Mouse (Mus musculus): ENCODE data around the gene Ryr1.
"Not testable (repeated sequence)": the region's sequence is repeated elsewhere in the genome, so short reads cannot be mapped to it uniquely, and the experiment has no call there.

Gene Ryr1

DNA sequence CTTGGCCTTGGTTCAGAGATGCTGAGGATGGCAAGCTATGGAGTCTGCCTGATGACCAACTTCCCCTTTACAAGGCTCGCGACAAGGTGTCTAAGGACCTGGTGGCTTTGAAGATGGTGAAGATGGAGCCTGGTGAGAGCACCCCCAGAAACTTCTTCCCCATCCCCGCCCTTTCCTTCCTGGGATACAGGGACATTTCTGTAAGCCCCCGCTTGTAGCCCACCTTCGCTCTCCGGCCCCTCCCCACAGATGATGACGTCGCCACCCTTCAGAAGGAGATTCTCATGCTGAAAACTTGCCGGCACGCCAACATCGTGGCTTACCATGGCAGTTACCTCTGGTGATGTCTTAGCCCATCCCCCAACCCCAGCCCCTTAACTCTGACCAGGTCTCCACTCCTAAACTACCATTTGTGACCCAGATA lies 141.8 kb downstream of the Ryr1 start:
- no peak for DNase-seq

DNA sequence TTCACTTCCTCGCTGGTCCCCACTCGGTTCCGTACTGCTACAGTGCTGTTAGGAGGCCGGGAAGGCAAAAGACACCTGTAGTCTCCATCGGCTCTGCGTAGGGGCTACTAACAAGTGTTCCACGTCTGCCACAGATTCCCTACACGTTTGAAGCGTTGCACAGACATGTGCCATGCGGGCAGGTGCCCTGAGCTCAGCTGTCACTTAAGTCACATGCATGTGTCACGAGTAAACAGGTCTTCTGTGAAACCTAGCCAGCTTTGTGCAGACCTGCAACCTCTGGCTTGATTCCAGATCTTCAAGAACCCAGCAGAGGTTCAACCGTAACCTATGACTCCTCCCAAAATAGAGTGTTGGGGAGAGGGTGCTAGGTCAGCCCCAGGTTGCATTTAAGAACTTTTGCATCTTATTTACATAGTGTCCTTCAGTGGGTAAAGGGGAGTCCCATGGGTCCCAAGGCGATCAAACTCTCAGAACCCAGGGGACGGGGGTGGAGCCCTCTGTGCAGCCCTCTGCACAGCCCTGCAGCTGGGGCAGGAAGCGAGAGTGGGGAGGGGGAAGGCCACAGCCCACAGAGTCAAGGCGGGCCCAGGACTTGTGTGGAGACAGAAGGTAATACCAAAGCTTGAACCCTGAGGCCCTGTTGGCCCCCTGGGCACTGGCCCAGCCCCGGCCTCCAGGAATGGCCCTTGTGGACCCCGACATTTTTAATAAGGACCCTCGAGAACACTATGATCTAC lies 142.5 kb downstream of the Ryr1 start:
- no peak for DNase-seq

DNA sequence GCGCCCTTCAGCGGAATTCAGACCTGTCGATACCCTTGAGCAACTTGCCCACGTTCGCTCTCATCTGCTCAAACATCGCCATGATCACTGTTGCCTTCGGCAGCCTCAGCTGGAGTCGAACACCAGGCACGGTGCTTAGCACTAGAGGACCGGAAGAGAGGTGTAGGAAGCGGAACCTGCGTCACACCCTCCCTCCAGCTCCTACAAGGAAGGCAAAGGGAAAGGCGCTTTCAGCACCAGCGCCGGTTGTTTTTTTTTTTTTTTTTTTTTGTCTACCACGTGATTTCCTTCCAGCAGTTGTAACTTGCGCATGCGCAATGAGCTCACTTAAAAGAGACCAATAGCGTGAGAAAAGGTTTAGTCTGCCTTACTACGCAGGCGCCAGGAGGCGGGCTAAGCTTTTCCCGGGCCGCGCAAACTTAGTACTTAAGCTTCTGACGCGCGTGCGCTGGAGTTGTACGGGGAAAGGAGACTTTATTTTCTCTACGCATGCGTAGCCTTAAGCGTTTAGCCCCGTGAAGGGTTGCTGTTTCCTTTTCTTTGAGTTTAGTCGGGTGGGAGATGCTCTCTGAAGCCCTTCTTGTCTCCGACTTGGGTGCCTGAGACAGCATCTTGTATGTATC lies 143.2 kb downstream of the Ryr1 start, which contains the start of the genes Eif3k and Map4k1:
Gene Eif3k (minus strand): TSS at position 214 of the 623 bp plus-strand sequence.
Gene Map4k1 (plus strand): TSS at position 400 of the 623 bp plus-strand sequence.
- DNase-seq = peak; percentile 93

DNA sequence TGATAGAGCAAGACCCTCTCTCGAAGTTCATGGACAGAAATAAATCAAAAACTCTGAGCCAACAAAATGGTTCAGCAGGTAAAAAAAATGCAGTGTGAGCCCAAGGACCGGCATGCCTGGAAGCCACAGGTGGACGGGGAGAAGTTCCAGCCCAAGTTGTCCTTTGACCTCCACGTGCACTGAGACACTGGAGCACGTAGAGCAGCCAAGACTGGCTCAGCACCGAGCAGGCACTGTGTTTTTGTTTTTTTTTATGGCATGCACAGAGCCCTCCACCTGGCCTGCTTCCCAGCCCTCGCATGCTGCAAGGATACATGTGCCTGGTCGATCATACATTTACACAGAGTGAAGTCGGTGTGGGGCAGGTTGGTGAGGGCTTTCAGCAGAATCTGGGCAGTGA lies 147.4 kb downstream of the Ryr1 start:
- DNase-seq = no peak

DNA sequence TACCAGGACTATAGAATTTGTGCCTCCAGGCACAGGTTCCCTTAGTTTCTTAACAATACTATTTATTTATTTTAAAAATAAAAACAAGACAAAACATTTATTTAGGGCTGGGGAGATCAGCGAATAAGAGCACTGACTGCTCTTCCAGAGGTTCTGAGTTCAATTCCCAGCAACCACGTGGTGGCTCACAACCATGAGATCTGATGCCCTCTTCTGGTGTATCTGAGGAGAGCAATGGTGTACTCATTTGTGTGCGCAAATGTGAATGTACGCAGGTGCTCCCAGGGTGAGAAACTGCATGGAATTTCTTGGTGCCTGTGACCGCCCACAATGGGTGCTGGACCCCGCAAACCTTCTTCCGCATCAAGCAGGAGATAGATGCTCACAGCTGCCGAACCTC lies 152.0 kb downstream of the Ryr1 start:
- DNase-seq = no peak

DNA sequence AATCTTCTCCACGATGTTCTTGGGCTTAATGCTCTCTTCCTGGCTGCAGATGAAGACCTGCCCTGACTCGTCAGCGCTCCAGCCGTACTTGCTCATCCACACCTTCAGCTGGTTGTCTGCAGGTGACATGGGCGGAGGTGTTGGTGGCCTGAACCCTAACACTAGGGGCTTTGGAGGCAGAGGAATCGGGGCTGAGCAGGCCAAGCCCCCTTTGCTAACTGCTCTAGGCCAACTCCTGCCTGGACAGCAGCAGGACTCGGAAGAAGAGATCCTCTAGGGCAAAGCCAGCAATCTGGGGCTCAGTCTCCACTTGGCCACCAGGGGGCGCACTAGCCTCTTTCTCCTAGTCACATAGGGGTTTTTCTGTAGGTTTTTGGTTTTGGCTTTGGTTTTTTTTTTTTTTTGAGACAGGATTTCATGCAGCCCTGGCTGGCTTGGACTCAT lies 152.4 kb downstream of the Ryr1 start:
- DNase-seq = peak; percentile 72

DNA sequence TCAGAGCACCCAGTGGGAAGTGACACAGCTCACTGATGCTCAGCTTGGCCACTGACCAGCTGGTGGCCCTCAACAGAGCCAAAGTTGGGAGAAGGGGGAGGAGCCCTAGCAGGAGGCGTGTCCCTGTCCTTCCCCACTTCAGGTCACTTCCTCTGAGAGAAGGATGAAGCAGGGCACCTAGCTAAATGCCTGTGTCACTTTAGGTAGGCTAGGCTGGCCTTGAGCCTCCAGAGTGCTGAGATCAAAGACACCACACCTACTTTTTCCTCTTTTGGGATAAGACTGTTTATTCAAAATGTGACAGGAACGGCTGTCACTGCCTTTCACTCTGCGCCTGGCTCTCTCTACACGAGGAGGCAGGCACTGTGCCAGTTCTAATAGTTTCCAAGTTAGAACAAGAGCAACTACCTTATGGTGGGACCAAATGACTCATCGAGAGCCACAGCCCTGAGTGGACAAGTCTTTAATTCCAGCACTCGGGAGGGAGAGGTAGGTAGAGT lies 153.2 kb downstream of the Ryr1 start:
- no peak for DNase-seq

DNA sequence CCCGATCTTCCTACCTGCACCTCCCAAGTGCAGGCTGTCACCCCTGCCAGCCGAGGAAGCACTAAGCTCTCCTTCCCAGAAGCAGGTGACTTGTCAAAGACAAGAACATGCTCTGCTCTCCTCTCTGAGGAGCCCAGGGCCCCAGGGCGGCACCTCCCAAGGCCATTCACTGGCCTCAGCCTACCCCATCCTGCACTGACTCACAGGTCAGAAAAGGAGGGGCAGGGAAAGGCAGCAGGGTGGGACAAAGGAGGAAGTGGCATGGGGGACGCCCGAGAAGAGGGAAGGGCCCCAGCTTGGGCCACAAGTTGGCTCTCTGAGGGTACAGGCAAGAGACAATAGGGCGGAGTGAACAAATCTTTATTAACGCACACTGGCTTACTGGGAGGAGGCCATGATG lies 153.9 kb downstream of the Ryr1 start:
- DNase-seq = no peak

DNA sequence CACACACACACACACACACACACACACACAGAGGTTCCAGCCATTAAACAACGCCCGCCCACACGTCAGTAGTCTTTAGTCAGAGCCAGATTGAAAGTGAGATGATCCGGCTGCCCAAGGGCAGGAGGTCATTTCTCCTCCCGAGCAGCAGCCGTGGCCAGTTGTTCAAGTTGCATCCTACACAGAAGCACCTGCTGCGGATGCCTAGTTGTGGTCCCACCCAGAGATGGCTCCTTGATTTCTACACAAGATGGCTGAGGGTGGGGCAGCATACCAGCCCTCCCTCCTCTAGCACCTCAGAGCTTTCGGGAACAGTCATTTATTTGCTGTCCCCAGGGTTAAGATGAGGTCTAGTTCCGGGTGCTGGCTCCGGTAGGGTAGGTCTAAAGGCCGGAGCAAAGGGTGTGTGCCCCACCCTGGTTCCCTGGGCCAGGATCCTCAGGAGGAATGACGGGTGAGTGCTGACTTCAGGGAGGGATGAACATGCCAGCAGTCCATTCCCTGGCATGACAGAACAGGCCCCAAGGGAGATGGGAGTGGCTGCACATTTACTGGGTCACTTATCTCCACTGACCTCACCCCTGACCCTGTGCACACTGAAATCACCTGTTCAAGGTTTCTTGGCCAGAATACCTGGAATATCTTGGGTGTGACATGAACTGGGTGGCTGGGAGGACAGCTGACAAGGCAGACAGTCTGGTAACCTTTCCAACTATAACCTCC lies 155.1 kb downstream of the Ryr1 start:
- no peak for DNase-seq

DNA sequence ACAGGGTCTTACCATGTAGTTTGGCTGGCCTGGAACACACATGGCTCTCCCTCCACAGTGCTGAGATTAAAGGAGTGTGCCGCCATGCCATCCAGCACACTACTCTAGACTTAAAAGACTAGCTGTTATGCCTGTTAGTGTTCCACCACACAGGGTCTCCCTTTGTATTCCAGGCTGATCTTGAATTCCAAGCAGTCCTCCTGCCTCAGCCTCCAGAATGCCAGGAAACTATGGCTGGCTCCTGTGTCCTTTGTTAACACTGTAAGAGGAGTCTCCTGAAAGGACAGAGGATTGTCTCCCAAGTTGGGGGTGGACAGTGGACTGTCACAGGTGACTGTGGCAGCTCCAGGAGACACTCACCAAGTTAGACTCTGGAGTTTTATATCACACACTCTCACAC lies 155.7 kb downstream of the Ryr1 start:
- DNase-seq = no peak

DNA sequence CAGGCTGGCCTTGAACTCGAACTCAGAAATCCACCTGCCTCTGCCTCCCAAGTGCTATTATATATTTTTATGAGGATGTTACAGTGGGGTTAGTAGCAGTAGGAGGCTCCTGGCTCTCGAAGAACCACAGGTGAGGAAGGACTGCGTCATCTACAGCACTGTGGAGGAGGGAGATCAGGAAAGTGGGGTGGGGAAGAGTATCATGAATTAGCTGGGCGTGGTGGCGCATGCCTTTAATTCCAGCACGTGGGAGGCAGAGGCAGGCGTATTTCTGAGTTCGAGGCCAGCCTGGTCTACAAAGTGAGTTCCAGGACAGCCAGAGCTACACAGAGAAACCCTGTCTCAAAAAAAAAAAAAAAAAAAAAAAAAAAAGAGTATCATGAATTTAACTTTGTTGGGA lies 156.9 kb downstream of the Ryr1 start:
- DNase-seq = not testable (repeated sequence)

DNA sequence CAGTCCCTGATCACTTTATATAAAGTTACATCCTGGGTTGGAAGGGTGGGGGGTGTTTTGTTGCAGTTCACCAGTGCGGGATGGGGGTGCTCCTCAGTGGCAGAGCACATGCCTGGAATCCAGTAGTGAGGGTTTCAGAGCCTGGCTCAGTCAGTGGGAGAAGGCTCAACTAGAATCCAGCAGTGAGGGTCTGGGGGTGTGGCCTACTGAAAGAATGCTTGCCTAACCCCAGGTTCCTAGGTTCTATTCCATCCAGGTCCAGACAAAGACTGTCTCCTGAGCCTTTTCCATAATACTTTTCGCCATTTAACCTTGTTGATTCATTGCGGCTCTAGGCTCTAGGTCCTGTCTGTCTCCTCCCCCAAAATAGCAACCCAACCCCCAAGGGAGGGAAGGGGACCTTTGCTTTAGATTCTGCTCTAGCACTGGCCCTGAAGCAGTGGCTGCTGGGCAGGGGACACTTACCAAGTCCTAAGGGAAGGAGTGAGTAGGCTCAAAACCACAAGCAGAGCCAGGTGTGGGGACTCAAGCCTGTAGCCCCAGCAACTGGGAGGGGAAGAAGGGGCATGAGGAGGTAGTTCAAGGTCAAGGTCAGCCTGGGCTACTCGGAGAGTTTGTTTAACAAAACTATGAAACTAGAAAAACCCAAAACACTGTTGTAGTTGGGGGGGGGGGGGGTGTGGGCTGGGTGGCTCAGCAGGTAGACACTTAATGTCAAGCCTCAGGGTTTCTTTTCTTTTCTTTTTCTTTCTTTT lies 158.1 kb downstream of the Ryr1 start:
- no peak for DNase-seq

DNA sequence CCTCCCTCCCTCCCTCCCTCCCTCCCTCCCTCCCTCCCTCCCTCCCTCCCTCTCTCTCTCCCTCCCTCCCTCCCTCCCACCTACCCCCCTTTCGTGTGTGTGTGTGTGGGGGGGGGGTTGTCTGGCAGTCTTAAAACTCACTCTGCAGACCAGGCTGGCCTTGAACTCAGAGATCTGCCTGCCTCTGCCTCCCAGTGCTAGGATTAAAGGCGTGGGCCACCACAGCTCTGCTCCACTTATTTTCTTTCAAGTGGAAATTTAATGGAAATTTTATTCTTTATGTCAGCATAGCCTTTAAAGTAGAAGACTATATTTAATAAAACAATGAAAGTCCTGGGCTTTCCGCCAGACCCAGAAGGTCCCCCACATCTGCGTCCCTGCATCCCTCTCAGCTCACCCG lies 158.8 kb downstream of the Ryr1 start:
- DNase-seq = no peak

DNA sequence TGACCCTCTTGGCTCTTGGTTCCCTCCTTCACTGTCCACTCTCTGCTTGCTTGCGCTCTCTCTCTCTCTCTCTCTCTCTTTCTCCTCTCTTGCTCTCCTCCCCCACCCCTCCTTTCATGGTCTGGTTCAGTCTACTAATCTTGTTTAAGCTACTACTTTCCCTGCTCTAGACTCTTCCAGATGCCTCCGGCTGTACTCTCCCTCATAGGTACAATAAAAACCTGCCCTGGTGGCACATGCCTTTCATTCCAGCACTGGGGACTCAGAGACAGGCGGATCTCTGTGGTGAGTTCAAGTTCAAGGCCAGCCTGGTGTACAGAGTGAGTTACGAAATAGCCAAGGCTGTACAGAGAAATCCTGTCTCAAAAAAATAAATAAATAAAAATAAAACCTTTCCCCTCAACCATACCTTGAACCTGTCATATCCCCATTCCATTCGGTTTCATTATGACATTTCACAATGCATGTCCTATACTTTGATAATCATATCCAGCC lies 159.6 kb downstream of the Ryr1 start:
- no peak for DNase-seq

DNA sequence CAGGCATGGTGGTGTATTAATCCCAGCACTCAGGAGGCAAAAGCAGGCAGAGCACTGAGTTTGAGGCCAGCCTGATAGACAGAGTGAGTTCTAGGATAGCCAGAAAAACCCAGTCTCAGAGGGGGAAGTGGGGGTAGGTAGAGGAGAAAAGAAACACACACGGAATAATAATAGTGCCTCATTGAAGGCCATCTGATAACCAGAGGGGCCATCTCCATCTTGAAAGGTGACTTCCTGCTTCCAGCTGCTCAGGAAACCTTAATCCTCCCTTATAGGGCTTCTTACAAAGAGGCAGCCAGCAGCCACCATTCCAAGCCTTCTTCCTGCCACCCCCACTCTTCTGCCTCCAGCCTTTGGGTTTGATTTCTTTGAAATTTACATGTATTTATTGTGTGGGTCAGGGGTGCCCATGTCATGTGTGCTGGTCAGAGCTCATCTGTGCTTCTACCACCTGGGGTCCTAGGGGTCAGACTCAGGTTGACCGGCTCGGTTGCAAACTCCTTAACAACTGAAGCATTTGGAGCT lies 161.5 kb downstream of the Ryr1 start:
- DNase-seq = no peak

DNA sequence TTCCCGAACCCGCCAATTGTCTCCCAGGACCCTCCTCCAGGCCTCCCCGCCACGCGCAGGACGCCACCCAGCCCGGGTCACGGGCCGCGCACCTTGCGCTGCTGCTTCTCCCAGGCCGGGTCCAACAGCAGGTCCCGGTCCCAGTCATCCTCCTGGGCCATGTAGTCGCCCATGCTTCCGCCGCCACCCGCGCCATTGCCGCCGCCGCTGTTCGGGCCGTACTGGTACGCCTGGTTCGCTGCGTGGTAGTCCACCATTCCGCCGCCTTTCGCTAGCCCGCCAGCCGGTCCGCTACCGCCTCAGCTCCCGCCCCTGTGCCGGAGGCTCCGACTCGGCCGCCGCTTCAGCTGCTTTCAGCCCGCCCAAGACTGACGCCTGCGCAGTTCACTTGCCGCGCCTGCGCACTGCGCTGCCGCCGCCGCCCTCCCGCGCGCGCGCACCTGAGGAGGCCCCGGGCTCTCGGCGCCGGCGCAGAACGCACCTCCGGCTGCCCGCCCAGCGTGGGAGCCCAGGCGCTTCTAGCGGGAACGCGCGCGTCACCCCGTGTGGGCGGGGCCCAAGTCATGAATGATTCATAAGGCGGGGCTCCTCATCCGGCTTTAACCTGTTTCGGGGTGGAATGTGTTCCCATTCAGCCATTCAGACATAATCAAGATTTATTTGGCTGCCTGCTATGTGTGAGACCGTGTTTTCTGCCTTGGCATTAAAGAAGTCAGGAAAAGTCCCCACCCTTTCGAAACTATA lies 162.9 kb downstream of the Ryr1 start, which contains the start of gene Actn4:
Gene Actn4 (minus strand): TSS at position 414 of the 744 bp plus-strand sequence.
- peak; percentile 98 for DNase-seq

DNA sequence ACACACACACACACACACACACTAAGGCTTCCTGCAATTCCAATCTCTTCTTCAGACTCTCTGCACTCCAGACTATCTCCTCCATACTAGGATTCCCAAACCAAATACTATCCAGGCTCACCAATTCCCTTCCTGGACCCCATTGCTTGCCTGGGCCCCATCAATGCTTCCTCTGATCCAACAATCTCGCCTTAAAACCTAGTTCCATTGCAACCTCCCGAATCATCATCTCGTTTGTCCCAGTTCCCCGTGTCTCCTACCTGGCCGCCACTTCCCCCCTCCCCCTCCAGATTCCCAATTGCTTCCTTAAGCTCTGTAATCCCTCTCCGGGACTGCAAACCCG lies 163.4 kb downstream of the Ryr1 start:
- no peak for DNase-seq

DNA sequence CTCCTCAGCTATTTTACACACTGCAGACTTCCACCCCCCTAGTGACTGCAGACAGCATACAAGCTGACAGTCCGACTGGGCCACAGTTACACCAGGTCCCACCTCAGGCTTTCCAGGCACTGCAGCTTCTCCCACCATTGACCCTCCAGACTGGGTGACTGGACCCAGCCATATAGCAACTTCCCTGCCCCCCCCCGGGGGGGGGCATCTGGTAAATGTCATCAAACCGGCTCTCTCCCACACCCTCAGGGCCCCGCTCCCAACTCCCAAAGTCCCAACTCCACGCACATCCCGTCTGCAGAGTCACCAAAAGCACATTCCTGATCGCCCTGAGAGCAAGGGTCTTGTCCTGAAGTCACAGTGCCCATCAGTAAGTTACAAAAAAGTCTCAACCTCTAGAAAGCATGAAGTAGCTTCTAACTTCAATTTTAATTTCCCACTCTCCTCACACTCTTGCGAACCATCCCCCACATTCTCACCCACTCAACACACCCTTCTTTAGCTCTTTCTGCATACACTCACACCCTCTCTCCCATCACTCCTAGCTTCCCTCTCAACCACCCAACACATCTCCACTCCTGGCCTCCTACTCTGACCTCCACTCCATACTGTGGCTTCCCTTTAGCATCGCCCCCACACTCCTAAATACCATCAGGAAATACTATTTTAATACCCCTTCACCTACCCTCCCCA lies 164.5 kb downstream of the Ryr1 start:
- DNase-seq = no peak

DNA sequence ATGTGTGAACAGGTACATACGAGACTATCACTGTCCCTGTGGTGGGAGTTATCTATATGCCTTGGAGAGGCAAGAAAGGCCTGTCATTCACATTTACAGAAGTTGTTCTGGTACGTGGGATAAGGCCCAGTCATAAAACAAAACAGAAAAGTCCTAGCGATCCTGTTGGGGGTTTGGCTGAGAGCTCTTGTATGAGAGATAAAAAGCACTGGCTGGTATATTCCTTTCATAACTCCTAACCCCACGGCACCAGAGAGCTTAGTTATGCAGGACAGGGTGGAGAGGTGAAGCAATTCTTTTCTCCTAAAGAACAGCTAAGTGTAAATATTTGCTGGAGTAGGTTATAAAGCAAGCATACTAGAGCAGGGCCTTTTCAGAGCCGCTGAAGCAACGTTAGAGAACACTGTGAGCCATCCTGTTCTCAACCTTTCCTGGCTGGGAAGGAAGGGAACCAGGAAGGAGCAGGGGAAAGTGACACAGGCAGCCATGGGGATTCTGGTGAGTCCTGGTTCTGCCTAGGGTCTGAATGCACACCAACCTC lies 165.4 kb downstream of the Ryr1 start:
- DNase-seq = no peak

DNA sequence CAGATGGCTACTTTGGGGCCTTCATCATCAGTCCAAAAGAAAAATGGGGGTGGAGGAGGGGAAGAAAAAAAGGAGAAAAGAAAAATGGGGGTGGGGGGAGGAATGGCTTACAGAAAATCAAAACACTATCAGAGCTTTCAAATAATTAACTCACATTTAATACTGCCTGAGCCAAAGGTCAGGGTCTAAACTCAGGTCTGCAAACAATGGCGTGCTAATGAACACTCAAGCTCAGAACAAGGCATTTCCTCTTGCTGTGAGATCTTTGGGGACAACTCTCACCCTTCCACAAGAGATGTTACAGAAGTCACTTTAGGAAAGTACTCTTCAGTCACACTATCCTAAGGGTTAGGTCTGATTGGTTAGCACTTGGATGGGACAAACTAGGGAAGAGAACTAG lies 166.2 kb downstream of the Ryr1 start:
- DNase-seq = no peak

Data from cerebellum, adult 8-10 months (tissue).